Mouse (Mus musculus): ENCODE data around the gene Insl6.

- TF ChIP-seq CTCF (IDR thresholded peaks at IDR 0.05; ENCODE audit: low read depth) (no peak), EP300 (IDR thresholded peaks at IDR 0.05; ENCODE audit: low read depth) (no peak)
These were observed 35.1 kb upstream of the Insl6 start for GRCm38 (mm10) chr19:29360251-29360650.
